Mouse (Mus musculus) adrenal gland, postnatal 36 days (tissue): Measurements from ENCODE around the gene Rtbdn. TPM values are rescaled to one million over a fixed set of nuclear protein-coding genes. Genes with fewer than 3 reads are reported as not detected.
A peak's percentile ranks its signal among the peaks of the same experiment; 100 is the strongest.

ENCODE experiments used
- DNase-seq, 2 experiments: peaks; one replicate each; pipeline ENCODE4 v3.0.0; 2021; ENCODE audit warnings: mixed read lengths in 1 of 2
- total RNA-seq, 2 experiments: library from RNA; stranded (reverse); gene quantifications; 2 replicates each; pipeline ENCODE4 v1.2.3; 2021

Gene Rtbdn
- total RNA-seq, 2 experiments from 2014 or later: not detected

GRCm38 (mm10) chr8:84980622-84981358 is 34.0 kb downstream of the Rtbdn start:
- DNase-seq: peak; percentile 86 to 93

DNA sequence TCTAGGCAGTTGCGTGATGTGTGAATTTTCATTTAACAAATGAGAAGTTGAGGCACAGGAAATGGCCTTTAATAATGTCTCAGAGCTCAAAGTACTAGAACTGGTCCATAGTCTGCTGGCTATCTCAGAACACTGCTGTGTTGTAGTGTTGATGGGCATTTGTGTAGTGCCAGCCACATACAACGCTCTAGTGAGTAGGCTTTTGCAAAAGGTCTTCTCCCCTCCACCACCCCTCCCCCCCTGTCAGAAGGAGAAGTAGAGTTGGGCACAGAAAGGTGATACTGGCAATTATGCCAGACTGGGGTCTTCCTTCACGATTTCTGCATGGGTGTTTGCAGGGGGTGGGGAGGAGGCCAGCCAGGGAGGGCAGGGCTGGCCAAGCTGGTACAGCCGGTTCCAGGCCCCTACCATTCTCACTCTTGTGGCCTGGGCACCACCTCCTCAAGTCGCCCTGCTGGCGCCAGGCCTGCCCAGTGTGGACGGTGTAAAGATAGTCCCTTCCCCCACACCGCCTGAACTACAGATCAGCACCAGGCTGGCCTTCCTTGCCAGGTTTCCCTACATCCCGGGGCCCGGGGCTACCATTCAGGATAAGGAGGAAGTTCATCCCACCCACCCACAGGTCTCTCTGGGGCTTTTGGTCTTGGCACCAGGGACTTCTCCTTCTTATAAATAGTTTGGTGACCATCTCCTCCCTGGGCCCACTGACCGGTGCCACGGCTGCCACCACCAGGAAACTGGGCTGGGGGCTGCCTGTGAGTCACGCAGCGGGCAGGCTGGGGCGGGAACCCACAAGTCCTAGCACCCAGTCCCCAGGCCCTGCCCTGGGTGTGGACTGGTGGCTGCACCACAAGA is 35.1 kb downstream of the Rtbdn start:
- DNase-seq: peak in 1 of 2 experiments; percentile 20

DNA sequence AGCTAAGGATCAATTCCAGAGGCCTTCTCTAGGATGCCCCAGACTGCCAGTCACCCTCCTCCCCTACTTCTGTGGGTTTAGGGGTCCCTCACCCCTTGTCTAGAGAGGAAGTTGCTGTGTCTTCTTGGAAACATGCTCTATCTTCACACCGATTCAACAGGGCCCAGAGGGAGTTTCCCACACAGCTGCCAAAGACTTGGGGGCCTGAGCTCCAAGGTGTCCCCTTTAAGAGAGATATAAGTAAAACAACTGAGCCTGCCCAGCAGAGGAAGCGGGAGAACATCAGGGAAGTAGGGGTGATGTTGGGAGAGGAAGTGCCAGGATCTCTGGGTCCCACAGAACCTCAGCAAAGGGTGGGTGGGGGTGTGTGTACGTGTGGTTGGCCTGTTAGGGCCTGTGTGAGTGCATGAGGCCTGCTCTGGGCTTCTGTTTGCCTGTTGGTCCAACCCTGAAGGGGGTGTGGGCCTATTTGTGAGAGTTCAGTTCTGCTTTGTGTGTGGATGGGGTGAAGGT is 35.8 kb downstream of the Rtbdn start:
- DNase-seq: no peak

GRCm38 (mm10) chr8:84984294-84985048 is 37.7 kb downstream of the Rtbdn start:
- DNase-seq: peak; percentile 55 to 68

- no peak for DNase-seq
These were observed 38.4 kb downstream of the Rtbdn start for GRCm38 (mm10) chr8:84985049-84985683.

GRCm38 (mm10) chr8:84985684-84986378 is 39.0 kb downstream of the Rtbdn start:
- DNase-seq: peak; percentile 88 to 94

GRCm38 (mm10) chr8:84986379-84986945 is 39.7 kb downstream of the Rtbdn start:
- DNase-seq: no peak

- no peak for DNase-seq
These were observed 40.6 kb downstream of the Rtbdn start for GRCm38 (mm10) chr8:84987388-84987787.

GRCm38 (mm10) chr8:84987903-84988302 is 41.1 kb downstream of the Rtbdn start:
- DNase-seq: no peak

DNA sequence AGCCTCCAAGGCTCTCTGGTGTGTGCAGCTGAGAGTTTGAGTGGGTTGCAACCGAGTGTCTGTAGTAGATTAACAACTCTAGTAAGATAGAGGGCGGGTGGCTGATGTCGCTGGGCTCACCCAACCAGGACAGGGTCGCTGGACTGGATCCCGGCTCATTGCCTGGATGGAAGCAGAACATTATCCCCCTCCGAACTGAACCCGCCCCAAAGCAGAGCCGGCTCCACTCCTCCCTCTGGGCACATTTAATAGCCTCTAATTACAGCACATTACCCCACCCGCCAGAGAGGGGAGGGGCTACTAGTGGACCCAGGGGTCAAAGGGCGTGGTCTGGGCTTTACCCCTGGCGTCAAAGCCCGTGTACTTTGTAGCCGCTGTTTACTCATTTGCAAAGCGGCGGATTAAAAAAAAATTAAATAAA is 42.5 kb downstream of the Rtbdn start:
- peak in 1 of 2 experiments; percentile 72 for DNase-seq

DNA sequence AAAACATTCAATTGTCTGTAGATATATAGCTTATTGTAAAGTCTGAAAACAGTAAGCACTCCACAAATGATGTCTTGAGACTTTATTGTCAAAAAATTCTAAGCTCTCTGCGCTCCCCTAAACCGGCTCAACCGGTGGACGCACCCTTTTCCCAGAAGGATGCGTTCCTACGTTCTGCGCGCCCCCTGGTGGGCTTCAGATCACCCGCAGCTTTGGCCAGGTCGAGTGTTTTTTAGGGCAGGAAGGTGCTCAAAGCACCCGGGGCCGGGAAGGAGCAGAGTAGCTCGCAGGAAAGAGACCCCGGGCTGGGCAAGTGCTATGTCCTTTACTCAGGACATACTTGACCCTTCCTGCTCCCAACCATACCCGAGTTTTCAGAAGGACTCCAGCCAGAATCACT is 43.0 kb downstream of the Rtbdn start:
- DNase-seq: peak; percentile 93 to 96

GRCm38 (mm10) chr8:84990349-84990748 is 43.6 kb downstream of the Rtbdn start, which contains the start of gene Hook2:
Hook2 (plus strand) TSS chr8:84990603.
- peak; percentile 96 to 97 for DNase-seq

DNA sequence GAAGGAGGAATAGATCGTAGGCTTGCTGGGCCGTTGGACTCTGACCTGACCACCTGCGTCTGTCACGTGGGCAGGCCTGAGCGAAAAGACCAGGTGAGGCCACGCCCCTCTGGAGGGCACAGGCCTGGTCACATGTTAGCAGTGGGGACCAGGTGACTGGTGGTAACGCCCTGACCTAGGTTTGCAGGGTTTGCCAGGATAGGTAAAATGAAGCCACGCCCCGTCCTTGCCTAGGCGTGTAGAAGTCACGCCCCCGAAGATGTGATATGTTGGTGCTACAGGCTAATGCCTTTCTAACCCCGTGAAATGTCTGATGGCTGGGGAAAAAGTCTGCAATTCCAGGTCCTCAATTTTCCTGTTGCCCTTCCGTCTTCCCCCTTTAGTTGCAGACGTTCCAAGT is 44.0 kb downstream of the Rtbdn start:
- DNase-seq: no peak

GRCm38 (mm10) chr8:84994375-84994774 is 47.6 kb downstream of the Rtbdn start:
- no peak for DNase-seq

GRCm38 (mm10) chr8:84995680-84996079 is 48.9 kb downstream of the Rtbdn start:
- no peak for DNase-seq

- no peak for DNase-seq
These were observed 50.2 kb downstream of the Rtbdn start for GRCm38 (mm10) chr8:84996978-84997377.

DNA sequence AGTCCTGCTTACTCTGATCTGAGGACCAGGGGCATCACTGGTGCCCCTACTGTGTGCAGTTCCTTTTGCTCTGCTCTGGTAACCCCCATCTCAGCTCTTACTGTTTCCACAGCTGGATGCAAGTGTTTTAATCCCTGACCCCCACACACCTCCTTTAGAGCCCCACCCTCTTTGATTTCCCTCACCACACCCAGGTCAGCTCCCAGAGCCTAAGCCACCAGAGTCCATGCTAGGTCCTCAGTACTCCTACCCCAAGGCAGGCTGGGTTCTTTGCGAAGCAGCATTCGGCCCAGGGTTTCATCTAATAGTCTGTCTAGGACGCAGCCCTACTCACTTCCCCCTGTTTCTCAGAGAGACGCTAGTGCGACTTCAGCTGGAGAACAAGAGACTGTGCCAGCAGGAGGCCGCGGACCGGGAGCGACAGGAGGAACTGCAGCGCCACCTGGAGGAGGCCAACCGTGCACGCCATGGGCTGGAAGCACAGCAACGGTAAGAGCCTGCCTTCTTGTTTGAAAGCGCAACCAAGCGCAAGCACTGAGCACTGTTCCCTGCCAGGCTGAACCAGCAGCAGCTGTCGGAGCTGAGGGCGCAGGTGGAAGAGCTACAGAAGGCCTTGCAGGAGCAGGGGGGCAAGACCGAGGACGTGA is 51.0 kb downstream of the Rtbdn start:
- DNase-seq: peak; percentile 92 to 95
